Mouse (Mus musculus): ENCODE data around the gene Dok4. TPM values are rescaled to one million over a fixed set of nuclear protein-coding genes. Genes with fewer than 3 reads are reported as not detected.
"Not testable (repeated sequence)": the region's sequence is repeated elsewhere in the genome, so short reads cannot be mapped to it uniquely, and the experiment has no call there.

The Dok4 gene
- total RNA-seq, 2 experiments from 2014 or later: 26.3 to 26.7 TPM

DNA sequence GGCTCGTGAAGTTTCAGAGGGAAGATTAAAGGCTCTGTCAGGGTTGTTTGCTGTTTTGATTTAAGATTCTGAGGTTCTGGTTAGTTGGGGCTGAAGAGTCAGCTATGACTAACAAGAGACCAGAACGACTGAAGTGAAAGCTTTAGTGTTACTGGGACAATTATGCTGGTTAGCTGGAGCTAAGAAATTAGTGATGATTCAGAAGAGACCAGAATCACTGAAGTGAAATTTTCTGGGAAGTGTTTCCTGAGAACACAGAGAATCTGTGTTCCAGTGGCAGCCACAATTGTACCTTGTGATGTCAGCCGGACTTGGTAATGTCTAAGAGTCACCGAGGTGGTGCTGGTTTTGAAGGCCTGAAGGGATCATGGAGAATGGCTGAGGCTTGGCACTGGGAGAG is 4.6 kb upstream of the Dok4 start:
- no peak for DNase-seq

DNA sequence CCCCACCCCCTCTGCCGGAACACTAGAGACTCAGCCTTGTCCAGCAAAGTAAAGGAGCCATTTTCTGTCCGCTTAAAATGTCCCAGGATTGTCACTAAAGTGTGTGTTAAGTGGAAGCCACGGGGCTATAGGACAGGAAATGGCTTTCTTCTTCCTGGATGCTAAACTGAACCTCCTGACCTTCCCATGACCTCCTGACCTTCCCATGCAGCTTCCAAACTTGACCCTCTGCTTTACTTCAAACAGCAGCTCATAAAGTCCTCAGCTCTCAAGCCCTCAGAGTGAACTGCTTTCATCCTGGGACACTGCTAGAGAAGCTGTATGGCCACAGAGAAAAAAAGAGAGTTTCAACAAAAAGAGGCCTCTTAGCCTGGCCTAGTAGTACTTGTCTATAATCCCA is 690 bp upstream of the Dok4 start:
- DNase-seq: no peak

DNA sequence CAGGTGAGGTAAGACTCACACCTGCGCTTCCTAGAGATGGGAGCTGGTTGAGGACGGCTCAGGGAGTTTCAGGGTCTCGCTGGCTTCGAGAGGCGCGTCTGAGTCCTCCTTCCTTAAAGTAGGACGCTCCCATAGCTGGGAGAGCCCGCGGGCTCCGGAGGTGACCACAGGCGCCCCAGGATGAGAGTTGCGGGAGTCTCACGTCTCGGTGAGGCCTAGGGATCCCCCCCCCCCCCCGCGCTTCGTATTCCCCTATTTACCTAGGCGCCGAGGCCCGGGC is 319 bp downstream of the Dok4 start:
- DNase-seq: no peak

DNA sequence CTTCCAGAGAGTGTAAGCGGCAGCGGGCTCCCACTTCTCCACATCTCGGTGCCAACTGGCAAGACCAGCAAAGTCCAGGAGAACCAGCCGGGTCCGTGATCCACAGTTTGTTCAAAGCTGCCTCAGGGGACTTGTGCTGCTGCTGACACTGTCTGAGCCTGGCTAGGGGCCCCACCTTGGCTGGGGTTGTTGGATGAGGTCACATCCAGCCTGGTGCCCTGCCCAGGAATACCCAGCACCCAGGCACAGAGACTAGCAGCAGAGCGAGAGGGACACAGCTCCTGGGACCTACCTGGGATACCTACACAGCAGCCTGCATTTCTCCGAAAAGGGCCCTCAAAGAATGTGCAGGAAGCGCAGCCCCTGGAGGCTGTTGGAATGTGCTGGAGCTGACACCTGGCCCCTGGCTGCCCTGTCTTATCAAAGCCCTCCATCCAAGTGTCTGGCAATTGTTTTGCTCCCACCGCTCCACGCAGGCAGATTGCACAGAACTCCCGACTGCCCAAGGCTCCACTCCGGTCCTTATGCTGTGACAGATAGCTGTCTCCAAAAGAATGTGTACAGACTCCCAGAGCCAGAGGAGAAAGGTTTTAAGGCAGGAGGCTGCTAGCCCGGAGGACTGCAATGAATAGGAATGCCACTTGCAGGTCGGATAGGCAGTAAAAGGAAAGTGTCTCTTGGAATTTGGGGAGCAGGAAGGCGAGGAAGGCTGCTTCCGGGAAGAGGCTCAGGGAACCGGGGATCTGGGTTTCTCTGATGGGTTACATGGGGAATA is 847 bp downstream of the Dok4 start:
- DNase-seq: no peak

DNA sequence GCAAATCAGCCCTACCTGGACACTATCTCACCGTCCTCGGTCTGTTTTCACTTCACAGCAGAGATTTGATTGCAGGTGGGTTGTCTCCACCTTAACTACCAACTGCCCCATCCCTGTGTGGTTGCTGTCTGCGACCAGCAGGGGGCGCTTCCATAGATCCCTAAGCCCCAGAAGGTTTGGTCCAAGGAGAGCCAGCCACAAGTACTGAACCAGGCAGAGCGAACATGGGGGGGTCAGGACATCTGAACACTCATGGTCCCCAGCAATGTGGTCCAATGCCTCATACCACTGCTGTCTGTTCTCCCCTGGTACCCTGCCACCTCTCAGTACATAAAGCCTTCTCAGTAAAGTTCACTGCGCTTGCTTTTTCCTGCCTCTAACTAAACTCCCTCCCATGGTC is 1.8 kb downstream of the Dok4 start:
- peak; percentile 82 for DNase-seq

DNA sequence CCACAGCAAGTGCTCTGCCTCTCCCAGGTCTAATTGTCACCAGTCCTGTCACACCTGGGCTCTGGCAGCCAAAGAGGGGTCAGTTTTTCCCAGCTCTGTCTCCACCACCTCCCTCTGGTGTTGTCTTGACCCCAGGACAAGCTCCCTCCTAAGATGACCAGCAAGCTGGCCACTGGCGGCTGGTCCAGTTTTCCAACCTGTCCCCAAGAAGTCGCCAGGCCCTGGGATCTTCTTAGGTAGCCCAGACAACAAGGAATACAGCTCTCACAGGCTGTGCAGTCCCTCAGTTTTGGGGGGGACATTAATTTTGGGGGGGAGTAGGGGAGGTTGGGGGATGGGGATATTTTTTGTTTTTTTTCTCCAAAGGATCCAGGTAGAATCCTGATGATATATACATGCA is 3.6 kb downstream of the Dok4 start:
- DNase-seq: no peak

DNA sequence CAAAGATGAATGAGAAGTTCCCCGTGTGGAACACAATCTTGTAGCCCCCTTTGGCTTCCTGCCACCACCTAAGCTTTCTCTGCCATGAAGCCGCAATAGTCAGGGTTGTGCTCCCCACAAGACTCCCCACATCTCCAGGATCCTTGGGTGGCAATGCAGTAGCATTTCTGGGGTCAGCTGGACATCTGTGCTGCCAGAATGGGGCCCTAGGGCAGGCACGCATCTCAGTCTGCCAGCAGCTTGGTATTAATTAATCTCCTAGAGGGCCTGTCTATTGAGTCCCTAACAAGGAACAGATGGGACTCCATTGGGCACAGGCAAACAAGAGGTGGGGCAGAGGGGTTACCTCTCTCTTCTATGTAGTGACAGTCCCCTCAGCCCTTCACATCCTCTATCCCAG is 4.0 kb downstream of the Dok4 start:
- no peak for DNase-seq

DNA sequence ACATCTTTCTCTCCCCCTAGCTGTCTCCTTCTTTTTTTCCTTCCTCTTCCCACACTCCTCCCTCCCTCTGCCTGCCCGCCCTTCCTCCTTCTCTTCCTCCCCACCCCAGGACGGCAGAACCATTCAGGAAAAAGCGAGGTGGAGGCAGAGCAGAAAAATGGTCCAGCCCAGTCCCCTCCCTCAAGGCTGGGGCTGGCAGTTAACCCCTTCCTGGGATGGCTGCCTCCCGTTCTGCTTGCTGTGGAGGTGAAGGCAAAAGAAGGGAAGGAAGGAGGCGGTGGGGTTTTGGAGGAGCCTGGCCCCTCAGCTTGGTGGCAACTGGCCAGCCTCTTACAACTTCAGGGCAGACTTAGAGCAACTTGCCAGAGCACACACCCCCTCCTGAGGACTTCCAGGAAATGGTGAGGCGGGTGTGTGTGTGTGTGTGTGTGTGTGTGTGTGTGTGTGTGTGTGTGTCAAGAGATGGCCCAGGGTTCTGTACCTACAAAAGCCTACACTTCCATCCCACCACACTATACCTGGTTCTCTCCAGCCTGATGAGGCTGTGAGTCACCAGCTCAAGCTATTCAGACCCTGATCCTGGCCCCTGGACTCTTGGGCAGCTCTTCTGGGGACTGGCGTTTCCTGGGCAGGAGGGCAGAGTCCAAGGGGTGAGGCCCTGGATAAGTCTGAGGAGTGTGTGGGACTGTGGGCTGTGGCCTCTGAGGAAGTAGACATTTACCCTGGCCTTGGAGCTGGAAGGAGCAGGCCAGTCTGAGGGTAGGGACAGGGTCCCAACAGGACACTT is 4.8 kb downstream of the Dok4 start:
- DNase-seq: peak; percentile 71

DNA sequence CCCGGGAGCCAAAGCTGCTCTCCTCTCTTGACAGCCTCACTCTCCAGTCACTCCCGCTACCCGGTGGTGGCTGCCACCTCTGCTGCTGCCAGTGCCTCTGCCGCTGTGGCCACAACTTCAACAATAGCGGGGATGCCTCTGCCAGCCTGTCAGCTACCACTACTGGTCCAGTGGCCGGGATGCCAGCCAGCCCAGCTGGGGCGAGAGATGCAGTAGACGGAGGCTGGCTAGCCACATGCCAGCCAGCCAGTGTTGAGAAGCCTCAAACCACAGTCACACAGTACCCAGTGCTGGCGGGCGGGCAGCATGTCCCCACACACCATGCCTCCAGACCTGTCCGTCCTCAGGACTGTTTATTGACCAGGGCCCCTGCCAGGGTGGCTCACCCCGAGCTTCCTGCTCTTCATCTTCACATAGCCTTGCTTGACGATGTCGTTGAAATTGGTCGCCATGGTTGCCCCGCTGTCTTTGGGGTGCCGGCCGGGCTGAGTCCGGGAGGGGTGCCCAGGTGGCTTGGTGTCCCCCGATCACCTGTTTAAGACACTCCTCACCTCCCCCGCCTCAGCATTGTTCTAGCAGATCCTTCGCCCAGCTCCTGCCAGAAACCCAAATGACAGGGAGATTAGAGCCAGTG is 5.5 kb downstream of the Dok4 start:
- DNase-seq: no peak

DNA sequence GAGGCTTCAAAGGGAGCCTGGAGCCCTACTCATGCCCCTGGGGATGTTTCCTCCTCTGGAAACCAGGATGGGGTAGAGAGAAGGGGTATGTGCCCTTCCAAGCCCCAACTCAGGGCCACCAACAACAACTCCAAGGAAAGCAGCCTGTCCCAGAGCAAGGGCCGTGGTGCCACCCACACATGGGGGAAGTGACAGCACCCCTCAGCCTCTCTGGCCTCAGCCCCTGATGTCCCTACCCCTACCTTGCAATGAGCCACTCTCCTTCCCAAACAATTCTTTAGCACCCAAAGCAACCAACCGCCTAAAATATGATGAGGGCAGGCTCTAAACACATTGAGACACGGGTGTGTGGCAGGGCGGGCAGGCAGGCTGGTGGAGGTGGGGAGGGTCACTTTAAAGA is 6.1 kb downstream of the Dok4 start:
- no peak for DNase-seq

DNA sequence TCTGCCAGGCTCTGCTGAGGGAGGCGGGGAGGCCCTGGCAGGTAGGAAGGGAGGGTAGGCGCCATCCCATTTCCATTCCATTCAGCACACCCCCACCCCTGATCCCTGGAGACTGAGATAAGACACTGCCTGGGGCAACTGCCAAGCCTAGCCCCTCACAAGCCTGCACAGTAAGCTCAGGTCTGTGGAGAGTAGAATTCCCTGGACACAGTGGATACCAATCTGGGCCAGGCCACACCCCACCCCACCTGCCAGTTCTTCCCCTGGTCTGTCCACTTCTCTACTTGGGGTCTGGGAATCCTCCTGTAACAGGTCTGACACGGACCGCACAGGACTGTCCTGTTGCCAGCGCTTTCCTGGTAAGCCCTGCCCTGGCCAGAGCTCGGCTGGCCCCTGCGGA is 7.0 kb downstream of the Dok4 start:
- no peak for DNase-seq

DNA sequence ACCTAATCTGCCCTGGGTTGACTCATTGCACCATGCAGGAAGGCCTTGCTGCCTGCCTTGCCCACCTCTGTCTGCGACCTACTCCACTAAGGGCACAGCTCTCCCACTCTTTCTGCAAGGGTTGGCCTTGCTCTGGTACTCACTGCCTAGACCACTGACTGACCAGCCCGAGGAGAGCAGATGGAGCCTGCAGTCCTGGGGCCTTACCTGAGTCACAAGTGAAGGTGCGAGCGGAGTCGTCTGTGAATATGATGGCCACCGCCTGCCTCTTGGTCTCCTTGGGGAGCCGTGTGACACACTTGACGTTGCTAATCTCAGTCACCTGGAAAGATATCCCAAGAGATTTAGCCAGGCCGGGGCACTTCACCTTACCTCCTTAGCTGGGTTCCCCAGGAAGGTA is 9.2 kb downstream of the Dok4 start:
- DNase-seq: no peak

DNA sequence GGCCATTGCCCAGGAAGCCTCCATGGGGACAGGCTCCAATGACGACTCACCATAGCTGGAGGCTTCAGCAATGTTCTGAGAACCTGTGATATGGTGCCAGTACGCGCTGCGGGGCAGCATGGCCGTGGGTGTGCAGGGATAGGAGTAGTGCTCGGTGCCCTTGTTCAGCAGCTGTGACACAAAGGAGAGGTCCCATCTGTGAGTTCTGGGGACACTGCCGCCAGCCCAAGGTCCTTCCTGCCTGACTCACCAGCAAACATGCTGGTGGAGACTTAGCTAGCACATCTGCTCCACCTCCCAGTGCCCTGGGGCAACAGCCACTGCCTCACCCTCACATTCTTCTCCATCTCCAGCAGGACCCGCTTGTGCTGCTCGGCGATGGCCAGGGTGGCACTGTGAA is 10.8 kb downstream of the Dok4 start:
- peak; percentile 70 for DNase-seq

DNA sequence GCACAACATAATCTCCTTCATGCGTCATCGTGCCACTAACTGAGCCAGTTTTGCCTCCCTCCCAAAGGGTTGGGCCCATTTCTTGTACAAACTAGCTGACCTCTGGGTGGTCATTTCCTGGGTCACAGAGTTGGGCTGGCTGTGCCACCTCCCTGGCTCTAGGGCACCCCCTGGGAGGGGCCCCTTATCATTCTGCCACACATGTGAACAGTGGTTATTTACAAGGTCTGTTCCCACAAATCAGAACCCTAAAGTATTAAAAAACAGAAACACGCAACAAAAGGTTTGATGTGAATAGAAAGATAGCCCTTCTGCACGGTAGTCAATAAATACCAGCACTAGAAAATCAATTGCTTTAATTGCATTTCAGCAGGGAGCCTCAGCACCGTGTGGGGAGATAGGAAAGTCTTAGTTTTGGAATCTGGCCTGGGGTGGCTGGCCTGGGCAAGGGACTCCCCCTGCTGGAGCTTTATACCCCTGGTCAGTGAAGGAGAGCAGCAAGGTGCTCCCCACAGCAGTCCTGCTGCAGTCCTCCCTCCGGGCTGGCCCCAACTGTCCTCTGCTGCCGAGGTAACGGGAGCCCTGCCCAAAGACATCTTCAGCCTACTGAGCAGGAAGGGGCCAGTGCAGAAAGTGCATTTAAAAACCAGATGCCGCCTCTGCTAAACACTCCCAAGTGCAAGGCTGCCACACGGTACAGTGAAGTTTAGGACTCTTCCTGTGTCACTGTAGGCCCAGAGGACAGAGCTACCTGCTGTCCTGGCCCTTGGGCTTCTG is 12.0 kb downstream of the Dok4 start:
- no peak for DNase-seq

DNA sequence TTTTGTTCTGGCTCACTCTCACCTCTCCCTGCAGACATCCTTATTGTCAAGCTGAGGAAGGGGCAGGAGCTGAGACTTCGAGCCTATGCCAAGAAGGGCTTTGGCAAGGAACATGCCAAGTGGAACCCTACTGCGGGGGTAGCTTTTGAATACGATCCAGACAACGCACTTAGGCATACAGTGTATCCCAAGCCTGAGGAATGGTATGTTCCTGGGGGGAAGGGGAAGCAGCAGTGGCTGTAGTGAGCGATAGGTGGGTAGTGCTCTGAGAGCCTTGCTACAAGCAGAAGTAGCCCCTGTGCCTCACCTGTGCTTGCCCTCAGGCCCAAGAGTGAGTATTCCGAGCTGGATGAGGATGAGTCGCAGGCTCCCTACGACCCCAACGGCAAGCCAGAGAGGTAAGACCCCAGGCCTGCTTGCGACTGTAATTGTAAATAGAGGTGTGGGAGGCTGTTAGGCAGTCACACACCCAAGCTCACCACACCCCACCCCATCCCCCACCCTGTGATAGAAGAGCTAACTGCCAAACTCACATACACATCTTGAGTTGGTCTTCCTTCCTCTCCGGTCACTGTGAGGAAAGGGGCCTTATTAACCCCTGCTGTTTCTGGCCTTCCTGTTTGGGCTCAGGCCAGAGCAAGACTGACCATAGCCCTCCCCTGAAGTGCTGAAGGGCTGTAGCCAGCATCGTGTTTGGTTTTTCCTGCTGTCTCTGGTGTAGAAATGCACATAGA is 13.5 kb downstream of the Dok4 start:
- DNase-seq: no peak

DNA sequence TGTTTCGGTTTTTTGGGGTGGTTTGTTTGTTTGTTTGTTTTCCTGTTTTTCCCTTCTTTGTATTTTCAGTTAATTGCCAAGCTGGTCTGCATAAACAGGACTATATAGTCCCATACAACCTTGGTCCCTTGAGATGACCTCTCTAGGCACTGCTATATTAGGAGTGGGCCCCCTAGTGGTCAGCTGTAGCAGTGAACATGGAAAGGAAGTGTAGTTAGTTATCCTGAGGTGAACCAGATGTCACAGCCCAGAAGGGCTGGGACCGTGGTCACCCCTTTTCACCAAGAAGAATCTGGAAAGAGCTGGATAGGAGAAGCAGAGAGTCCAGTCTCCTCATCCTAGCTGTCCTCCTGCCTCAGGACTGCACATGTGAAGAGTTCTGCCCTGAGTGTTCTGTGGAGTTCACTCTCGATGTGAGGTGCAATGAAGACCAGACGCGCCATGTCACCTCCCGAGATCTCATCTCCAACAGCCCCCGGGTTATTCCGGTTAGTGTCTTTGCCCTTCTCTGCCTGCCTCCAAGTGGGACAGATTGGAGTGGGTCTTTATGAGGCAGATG is 14.7 kb downstream of the Dok4 start:
- peak; percentile 81 for DNase-seq

DNA sequence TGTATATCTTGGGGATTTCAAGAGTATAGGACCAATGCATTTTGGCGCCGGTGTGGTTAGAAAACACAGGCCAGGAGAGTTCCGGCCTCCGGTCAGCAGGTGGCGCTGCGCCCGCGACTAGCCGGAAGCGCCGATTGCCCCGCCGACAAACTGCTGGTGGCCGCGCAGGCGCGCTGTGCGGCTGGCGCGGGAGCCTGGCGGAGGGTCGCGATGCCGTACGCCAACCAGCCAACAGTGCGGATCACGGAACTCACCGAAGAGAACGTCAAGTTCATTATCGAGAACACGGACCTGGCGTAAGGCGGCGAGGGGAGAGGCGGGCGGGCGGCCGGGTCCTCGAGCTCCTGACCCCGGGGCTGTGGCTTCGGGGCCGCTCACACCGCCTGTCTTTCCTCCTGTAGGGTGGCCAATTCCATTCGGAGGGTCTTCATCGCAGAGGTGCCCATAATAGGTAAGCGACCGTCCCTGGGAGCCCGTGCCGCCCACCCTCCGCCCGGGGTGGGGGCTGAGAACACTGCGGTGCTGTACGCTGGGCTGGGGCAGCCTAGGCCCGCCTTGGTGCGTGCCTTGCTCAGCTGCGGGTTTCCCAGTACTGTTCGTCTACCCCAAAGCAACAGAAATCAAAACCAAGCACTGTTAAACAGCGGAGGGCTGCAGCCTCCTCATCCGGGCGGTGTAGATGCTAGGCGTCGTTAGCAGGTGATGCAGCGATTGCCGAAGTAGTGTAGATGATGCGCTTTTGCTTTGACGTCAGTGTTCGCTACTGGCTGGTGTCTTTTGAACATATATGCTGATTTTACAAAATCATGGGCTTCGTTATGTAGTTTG is 18.6 kb downstream of the Dok4 start, which contains the start of gene Polr2c:
Gene Polr2c (plus strand): TSS at position 105 of the 828 bp plus-strand sequence.
- peak; percentile 96 for DNase-seq

DNA sequence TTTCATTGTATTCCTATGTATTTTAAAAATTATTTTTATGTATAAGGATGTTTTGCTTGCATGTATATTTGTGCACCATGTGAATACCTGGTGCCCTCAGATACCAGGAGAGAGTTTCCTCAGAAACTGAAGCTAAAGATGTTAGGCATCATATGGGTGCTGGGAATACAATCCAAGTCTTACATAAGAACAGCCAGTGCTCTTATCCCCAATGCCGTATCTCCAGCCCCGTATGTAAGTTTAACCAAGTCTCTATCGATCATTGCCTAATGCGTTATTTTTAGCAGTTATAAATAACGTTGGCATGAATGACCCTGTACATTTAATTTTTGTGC is 19.2 kb downstream of the Dok4 start:
- no peak for DNase-seq

DNA sequence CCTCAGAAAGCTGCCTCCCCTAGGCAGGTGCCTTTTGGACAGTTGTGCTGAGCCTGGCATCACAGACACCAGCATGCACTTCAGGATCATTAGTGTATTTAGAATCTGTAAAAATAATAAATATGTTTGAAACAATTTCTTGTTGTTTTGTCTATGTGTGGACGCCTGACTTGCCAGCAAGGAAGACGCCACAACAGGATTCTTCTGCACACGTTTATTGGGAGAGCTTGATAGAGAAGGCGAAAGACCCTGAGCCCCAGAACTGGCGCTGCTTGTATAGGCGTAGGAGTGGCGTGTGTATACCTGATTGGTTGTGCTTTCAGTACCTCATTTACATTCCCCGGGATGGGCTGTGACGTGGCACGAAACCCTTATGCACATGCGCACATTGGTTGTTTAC is 21.4 kb downstream of the Dok4 start:
- DNase-seq: not testable (repeated sequence)

DNA sequence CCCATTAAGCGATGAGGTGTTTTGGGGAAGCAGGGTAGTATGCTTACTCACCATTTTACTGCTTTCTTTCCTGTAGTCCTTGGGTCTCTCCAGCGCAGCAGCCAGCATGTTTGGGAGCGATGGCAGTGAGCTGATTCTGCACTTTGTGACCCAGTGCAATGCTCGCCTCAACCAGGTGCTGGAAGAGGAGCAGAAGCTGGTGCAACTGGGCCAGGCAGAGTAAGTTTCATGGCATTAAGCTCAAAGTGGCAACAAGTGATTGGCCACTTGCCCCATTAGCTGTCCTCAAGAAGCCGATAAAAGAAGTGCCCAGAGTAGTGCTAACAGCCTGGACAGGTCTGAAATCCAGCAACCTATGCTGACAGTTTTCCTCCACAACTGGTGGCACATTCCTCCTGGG is 26.1 kb downstream of the Dok4 start:
- DNase-seq: no peak

DNA sequence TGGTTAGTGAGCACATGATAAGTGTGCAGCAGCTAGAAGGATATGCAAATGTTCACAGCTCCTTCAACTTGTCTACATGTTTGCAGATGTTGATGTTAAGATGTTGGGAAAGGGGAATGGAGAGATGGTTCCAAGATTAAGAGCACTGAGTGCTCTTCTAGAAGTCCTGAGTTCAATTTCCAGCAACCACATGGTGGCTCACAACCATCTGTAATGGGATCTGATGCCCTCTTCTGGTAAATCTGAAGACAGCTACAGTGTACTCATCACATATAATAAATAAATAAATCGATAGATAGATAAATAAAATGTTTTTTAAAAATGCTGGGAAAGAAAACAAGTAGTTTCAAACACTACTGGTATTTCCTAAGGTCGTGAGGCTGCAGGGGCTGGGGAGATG is 34.9 kb downstream of the Dok4 start:
- DNase-seq: no peak
